Mouse (Mus musculus) stomach, postnatal 0 days (tissue): ENCODE results near the gene Smarcb1. TPM values are rescaled to one million over a fixed set of nuclear protein-coding genes. Genes with fewer than 3 reads are reported as not detected.

Experiments used
- ATAC-seq: fragments of 200-750 bp; cut with Nextera tagmentation; 2 replicates; pipeline ENCODE4 v1.8.0; 2017; ENCODE audit not compliant: low FRiP score, low TSS enrichment
- DNase-seq: peaks from one replicate; pipeline ENCODE4 v3.0.0-alpha.2; 2016; ENCODE audit warnings: low spot score
- H3K27ac ChIP-seq: fragments of 300-500 bp; sonication (generic); replicated peaks from 2 replicates; pipeline ENCODE4 v1.5.1; 2014; ENCODE audit warnings: mild to moderate bottlenecking, control low read depth
- H3K27me3 ChIP-seq: fragments of 300-500 bp; sonication (generic); 2 replicates; pipeline ENCODE4 v1.6.1; 2014; ENCODE audit warnings: low read length; ENCODE audit not compliant: control insufficient read depth, insufficient read depth
- H3K36me3 ChIP-seq: fragments of 300-500 bp; sonication (generic); 2 replicates; pipeline ENCODE4 v1.6.1; 2014; ENCODE audit warnings: low read length, mixed read lengths; ENCODE audit not compliant: control insufficient read depth, insufficient read depth
- H3K4me1 ChIP-seq: fragments of 300-500 bp; sonication (generic); replicated peaks from 2 replicates; pipeline ENCODE4 v1.6.1; 2014; ENCODE audit warnings: antibody characterized with exemption; ENCODE audit not compliant: control insufficient read depth, insufficient read depth
- H3K4me2 ChIP-seq: fragments of 300-500 bp; sonication (generic); replicated peaks from 2 replicates; pipeline ENCODE4 v1.6.1; 2014; ENCODE audit warnings: low read depth, mild to moderate bottlenecking, control low read depth, moderate library complexity
- H3K4me3 ChIP-seq: fragments of 300-500 bp; sonication (generic); 2 replicates; pipeline ENCODE4 v1.5.1; 2014; ENCODE audit warnings: low read depth, low read length, control low read depth
- H3K9ac ChIP-seq: fragments of 300-500 bp; sonication (generic); 2 replicates; pipeline ENCODE4 v1.6.1; 2014; ENCODE audit warnings: mild to moderate bottlenecking, low read length, control low read depth, mixed read lengths
- H3K9me3 ChIP-seq: fragments of 300-500 bp; sonication (generic); 2 replicates; pipeline ENCODE4 v1.6.1; 2016; ENCODE audit warnings: low read length; ENCODE audit not compliant: control insufficient read depth
- CTCF ChIP-seq: IDR thresholded peaks from 2 replicates; pipeline ENCODE4 v1.5.1; 2016; ENCODE audit warnings: antibody characterized with exemption, low read depth, mild to moderate bottlenecking, moderate library complexity
- EP300 ChIP-seq: optimal IDR thresholded peaks from 2 replicates; pipeline ENCODE3; 2016; ENCODE audit warnings: antibody characterized with exemption
- WGBS: fragments of 180-500 bp; shearing (Covaris S2); extraction: QIAGEN DNeasy Blood & Tissue Kit; methylation state at CpG from one replicate; pipeline ENCODE4 v1.1.7; 2014; 5-methylcytosine and 5-hydroxymethylcytosine counted together
- polyA plus RNA-seq: library from polyadenylated mRNA; unstranded; fragments of >200 nt; fragmentation: Nextera tagmentation; extraction: Ambion mirVana; gene quantifications from 2 replicates; pipeline ENCODE4 v1.2.1, GENCODE M21; 2015

The Smarcb1 gene
- polyA plus RNA-seq, 1 experiment from 2014 or later = 81.9 TPM

GRCm38 (mm10) chr10:75948079-75948478 is 26.7 kb upstream of the Smarcb1 start:
- no peak for DNase-seq
- H3K27me3 ChIP-seq = no peaks in the 10 kb centered on the region
- no peaks in the 10 kb centered on the region for H3K9me3 ChIP-seq
- no peak for TF ChIP-seq EP300
- no peak for TF ChIP-seq CTCF
- no peak overlapping the region for H3K4me2 ChIP-seq
- no peak for ATAC-seq
- no peaks in the 10 kb centered on the region for H3K36me3 ChIP-seq
- 75% methylated on average over 5 of the region's 5 CpGs for WGBS
- 0 out of 2 replicates have a peak, but pooled peaks cover 2% of the 10 kb centered on the region for H3K4me1 ChIP-seq
- H3K9ac ChIP-seq = no peak overlapping the region
- H3K27ac ChIP-seq = no peak overlapping the region
- H3K4me3 ChIP-seq = no peak overlapping the region

DNA sequence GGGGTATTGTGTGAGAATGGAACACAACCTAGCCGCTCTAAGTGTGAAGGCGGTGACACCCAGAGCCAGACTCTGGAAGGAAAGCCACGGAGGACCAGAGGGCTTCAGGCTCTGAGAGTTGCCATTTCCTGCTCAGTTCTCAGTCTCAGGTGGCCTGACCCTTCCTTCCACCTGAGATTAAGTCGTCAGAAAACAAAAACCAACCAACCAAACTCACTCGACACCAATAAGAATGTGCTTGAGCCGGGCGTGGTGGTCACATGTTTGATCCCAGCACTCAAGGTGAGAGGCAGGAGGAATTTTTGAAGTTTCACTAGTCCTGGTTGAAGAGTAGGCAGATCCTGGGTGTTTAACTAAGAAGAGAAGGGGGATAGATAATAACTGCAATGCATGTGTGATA is 24.5 kb upstream of the Smarcb1 start:
- H3K4me3 ChIP-seq = no peak overlapping the region
- H3K27ac ChIP-seq = no peak overlapping the region
- no peaks in the 10 kb centered on the region for H3K9me3 ChIP-seq
- TF ChIP-seq EP300 = no peak
- TF ChIP-seq CTCF = no peak
- ATAC-seq = no peak
- DNase-seq = no peak
- no peaks in the 10 kb centered on the region for H3K36me3 ChIP-seq
- H3K9ac ChIP-seq = no peak overlapping the region
- H3K4me2 ChIP-seq = no peak overlapping the region
- H3K4me1 ChIP-seq = no peaks in the 10 kb centered on the region
- no peaks in the 10 kb centered on the region for H3K27me3 ChIP-seq
- 62% methylated on average over 7 of the region's 7 CpGs for WGBS

DNA sequence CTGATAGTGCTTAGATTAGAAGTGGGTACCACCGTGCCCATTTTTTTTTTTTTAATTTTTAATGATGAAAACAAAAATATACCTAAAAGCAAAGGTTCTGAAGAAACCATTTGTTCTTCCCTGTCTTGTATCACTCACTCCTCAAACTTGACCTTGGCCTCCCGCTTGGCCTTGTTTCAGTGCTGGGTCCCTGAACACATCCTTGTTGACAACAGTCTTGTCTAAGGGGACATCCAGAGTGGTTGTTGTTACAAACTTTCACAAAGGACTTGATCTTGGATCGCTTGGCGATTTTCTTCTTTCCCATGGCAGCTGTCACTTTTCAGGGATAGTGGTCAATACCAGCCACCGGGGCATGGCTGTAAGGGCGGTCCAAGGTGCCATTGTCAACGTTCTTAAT is 23.8 kb upstream of the Smarcb1 start:
- DNase-seq (no peak), ATAC-seq (no peak)
- H3K4me1 ChIP-seq = no peaks in the 10 kb centered on the region
- no peak overlapping the region for H3K9ac ChIP-seq
- H3K27me3 ChIP-seq = no peaks in the 10 kb centered on the region
- H3K27ac ChIP-seq = no peak overlapping the region
- 93% methylated on average over 7 of the region's 7 CpGs for WGBS
- no peak for TF ChIP-seq CTCF
- no peak for TF ChIP-seq EP300
- no peaks in the 10 kb centered on the region for H3K36me3 ChIP-seq
- H3K4me2 ChIP-seq = no peak overlapping the region
- no peak overlapping the region for H3K4me3 ChIP-seq
- H3K9me3 ChIP-seq = no peaks in the 10 kb centered on the region

DNA sequence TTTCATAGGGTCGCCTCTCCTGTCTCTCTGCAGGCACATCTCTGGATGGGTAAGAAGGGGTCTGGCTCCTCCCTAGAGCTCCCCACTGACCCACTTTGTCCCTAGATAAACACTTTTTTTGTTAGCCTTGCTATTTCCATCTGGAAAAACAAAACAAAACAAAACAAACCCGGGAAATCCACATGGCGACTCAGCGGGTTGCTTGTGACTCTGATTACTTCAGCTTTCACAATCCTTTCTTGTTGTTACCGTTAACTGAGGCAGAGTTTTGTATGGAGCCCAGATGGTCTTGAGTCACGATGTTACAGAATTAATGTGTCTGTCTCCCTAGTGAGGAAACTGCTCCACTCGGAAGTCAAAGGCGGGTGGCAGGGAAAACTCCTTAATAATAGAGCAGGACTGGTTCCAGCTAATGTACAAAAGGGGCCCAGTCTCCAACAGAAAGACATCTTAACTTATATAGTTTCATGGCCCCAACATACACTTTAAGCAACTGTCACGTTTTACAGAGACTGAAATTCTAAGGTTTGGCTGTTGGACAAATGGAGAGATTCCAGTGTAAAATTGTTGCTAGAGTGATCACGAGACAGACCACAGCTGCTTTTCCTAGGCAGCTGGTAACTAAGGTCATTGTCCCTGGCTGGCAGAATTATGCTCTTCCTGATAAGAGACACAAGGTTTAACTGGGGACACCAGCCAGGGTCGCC is 22.8 kb upstream of the Smarcb1 start:
- Histone ChIP-seq H3K36me3 (no peaks in the 10 kb centered on the region), H3K4me1 (no peaks in the 10 kb centered on the region), H3K9me3 (no peaks in the 10 kb centered on the region), H3K27me3 (no peaks in the 10 kb centered on the region), H3K4me3 (no peak overlapping the region), H3K4me2 (no peak overlapping the region), H3K27ac (0 out of 2 replicates have a peak overlapping the region, but pooled peaks have one; percentile 8), H3K9ac (no peak overlapping the region)
- DNase-seq (no peak), ATAC-seq (no peak; the same call in 1 of the 2 replicates)
- no peak for TF ChIP-seq CTCF
- TF ChIP-seq EP300 = no peak
- WGBS = 28% methylated on average over 11 of the region's 11 CpGs

- Histone ChIP-seq H3K9ac (no peak within 1 kb of the TSS), H3K36me3 (no peaks in the 10 kb centered on the region), H3K4me2 (no peak within 1 kb of the TSS), H3K4me3 (no peak within 1 kb of the TSS), H3K27me3 (no peaks in the 10 kb centered on the region), H3K4me1 (no peaks in the 10 kb centered on the region), H3K9me3 (no peaks in the 10 kb centered on the region), H3K27ac (no peak within 1 kb of the TSS)
- DNase-seq (no peak), ATAC-seq (no peak)
- WGBS = 74% methylated on average over 15 of the region's 15 CpGs
- no peak for TF ChIP-seq EP300
- no peak for TF ChIP-seq CTCF
Observed at GRCm38 (mm10) chr10:75942736-75943477, 21.5 kb upstream of the Smarcb1 start, which contains the start of gene Vpreb3. Vpreb3 (plus strand) TSS chr10:75943057.
